Mouse (Mus musculus) heart, adult 18-20 months (tissue): ENCODE measurements around the gene Vps53. TPM values are rescaled to one million over a fixed set of nuclear protein-coding genes. Genes with fewer than 3 reads are reported as not detected.

ENCODE experiments used
- DNase-seq, 2 experiments: peaks; one replicate each; pipeline ENCODE4 v3.0.0; 2021 to 2022; ENCODE audit warnings: mixed read lengths in 1 of 2
- total RNA-seq, 2 experiments: library from RNA; stranded (reverse); gene quantifications; 2 replicates each; pipeline ENCODE4 v1.2.3; 2021

Gene Vps53
- total RNA-seq, 2 experiments from 2014 or later, result 25.5 to 26.9 TPM

- peak; percentile 18 to 35 for DNase-seq
These were observed 59.0 kb downstream of the Vps53 start for GRCm38 (mm10) chr11:76120407-76120901.

- no peak for DNase-seq
These were observed 69.0 kb downstream of the Vps53 start for GRCm38 (mm10) chr11:76110416-76110815.

- DNase-seq, result no peak
These were observed 72.6 kb downstream of the Vps53 start for GRCm38 (mm10) chr11:76106551-76107496.

- DNase-seq, result peak in 1 of 2 experiments; percentile 26
These were observed 78.3 kb downstream of the Vps53 start for GRCm38 (mm10) chr11:76101154-76101553.

- DNase-seq, result peak; percentile 41 to 72
These were observed 80.1 kb downstream of the Vps53 start for GRCm38 (mm10) chr11:76099193-76099975.

- no peak for DNase-seq
These were observed 85.8 kb downstream of the Vps53 start for GRCm38 (mm10) chr11:76093610-76094009.

- DNase-seq, result no peak
These were observed 89.7 kb downstream of the Vps53 start for GRCm38 (mm10) chr11:76089776-76090175.

- no peak for DNase-seq
These were observed 90.9 kb downstream of the Vps53 start for GRCm38 (mm10) chr11:76088506-76088905.

GRCm38 (mm10) chr11:76085898-76086591 lies 93.4 kb downstream of the Vps53 start:
- DNase-seq, result peak; percentile 30 to 80

- DNase-seq, result no peak
These were observed 94.5 kb downstream of the Vps53 start for GRCm38 (mm10) chr11:76084943-76085342.

- DNase-seq, result no peak
These were observed 95.5 kb downstream of the Vps53 start for GRCm38 (mm10) chr11:76083941-76084367.

- peak; percentile 25 to 70 for DNase-seq
These were observed 98.3 kb downstream of the Vps53 start for GRCm38 (mm10) chr11:76081048-76081640.

- DNase-seq, result peak in 1 of 2 experiments; percentile 36
These were observed 99.2 kb downstream of the Vps53 start for GRCm38 (mm10) chr11:76080293-76080692.

GRCm38 (mm10) chr11:76077341-76077740 lies 102.1 kb downstream of the Vps53 start:
- DNase-seq, result no peak

GRCm38 (mm10) chr11:76074296-76075093 lies 105.0 kb downstream of the Vps53 start:
- DNase-seq, result no peak

GRCm38 (mm10) chr11:76069816-76070215 lies 109.6 kb downstream of the Vps53 start:
- peak; percentile 57 to 78 for DNase-seq

GRCm38 (mm10) chr11:76066563-76067156 lies 112.8 kb downstream of the Vps53 start:
- no peak for DNase-seq

GRCm38 (mm10) chr11:76065521-76066095 lies 113.8 kb downstream of the Vps53 start:
- DNase-seq, result peak; percentile 61 to 74

GRCm38 (mm10) chr11:76064411-76064810 lies 115.0 kb downstream of the Vps53 start:
- DNase-seq, result no peak

GRCm38 (mm10) chr11:76060906-76061305 lies 118.5 kb downstream of the Vps53 start:
- no peak for DNase-seq
